Mouse (Mus musculus) CH12.LX (cell line): ENCODE measurements around the gene Stk32c. TPM values are rescaled to one million over a fixed set of nuclear protein-coding genes. Genes with fewer than 3 reads are reported as not detected.

Experiments
- DNase-seq: peaks from one replicate; pipeline ENCODE4 v3.0.0-alpha.2; 2013; ENCODE audit errors: extremely low read depth
- H3K27ac ChIP-seq: 2 replicates; pipeline ENCODE4 v1.5.1; 2012; ENCODE audit warnings: low read depth, mild to moderate bottlenecking, control low read depth, moderate library complexity; ENCODE audit not compliant: insufficient read depth
- H3K27me3 ChIP-seq: replicated peaks from 2 replicates; pipeline ENCODE3; 2012; ENCODE audit warnings: inconsistent platforms
- H3K36me3 ChIP-seq, 2 experiments: replicated peaks in 1 of 2; 2 replicates each; pipeline versions ENCODE3 to v1.6.1; 2012; ENCODE audit warnings: inconsistent platforms in 1 of 2, low read length in 1 of 2, mild to moderate bottlenecking in 1 of 2, mixed read lengths in 1 of 2, moderate library complexity in 1 of 2; ENCODE audit not compliant: control insufficient read depth in 1 of 2, insufficient read depth in 1 of 2
- H3K4me1 ChIP-seq, 2 experiments: 2 replicates each; pipeline ENCODE4 v1.6.1; 2012; ENCODE audit warnings: inconsistent platforms in 1 of 2, moderate library complexity in 1 of 2; ENCODE audit not compliant: insufficient read depth in 2 of 2, control insufficient read depth in 1 of 2
- H3K4me2 ChIP-seq: 2 replicates; pipeline ENCODE4 v1.6.1; 2012; ENCODE audit warnings: low read depth, mild to moderate bottlenecking, control low read depth; ENCODE audit not compliant: poor library complexity, insufficient read depth, severe bottlenecking
- H3K4me3 ChIP-seq, 3 experiments: fragments of 150-350 bp in 1 of 3; sonication (generic) in 1 of 3; replicated peaks in 1 of 3; 2 replicates each; pipeline versions ENCODE3 to v1.5.1; 2011 to 2012; ENCODE audit warnings: low read depth in 2 of 3, low read length in 2 of 3, mild to moderate bottlenecking in 2 of 3, moderate library complexity in 2 of 3, control low read depth in 1 of 3, improper control_type of control experiment in 1 of 3, inconsistent platforms in 1 of 3, mixed read lengths in 1 of 3; ENCODE audit not compliant: poor library complexity in 1 of 3
- H3K79me2 ChIP-seq: replicated peaks from 2 replicates; pipeline ENCODE4 v1.6.1; 2012; ENCODE audit warnings: mild to moderate bottlenecking, moderate library complexity; ENCODE audit not compliant: control insufficient read depth, poor library complexity, insufficient read depth, severe bottlenecking; ENCODE audit errors: extremely low read depth
- H3K9ac ChIP-seq: 2 replicates; pipeline ENCODE4 v1.6.1; 2012; ENCODE audit warnings: low read depth, mild to moderate bottlenecking, control low read depth, moderate library complexity; ENCODE audit not compliant: insufficient read depth
- H3K9me3 ChIP-seq: replicated peaks from 2 replicates; pipeline ENCODE3; 2012; ENCODE audit warnings: low read length, inconsistent platforms, mixed read lengths
- CTCF ChIP-seq, 2 experiments: IDR thresholded peaks in 1 of 2; conservative IDR thresholded peaks in 1 of 2; 2 replicates each; pipeline ENCODE4 v1.5.1; 2011 to 2012; ENCODE audit warnings: low read depth in 2 of 2, low read length in 2 of 2, improper control_type of control experiment in 1 of 2, inconsistent platforms in 1 of 2, mild to moderate bottlenecking in 1 of 2, moderate library complexity in 1 of 2
- GABPA ChIP-seq: IDR thresholded peaks from 2 replicates; pipeline ENCODE4 v1.6.1; 2012; ENCODE audit warnings: low read depth, low read length, improper control_type of control experiment, inconsistent platforms; ENCODE audit not compliant: insufficient replicate concordance
- IRF4 ChIP-seq: IDR thresholded peaks from 2 replicates; pipeline ENCODE4 v1.6.1; 2014; ENCODE audit warnings: low read depth, mild to moderate bottlenecking, inconsistent platforms, low read length, improper control_type of control experiment
- JUND ChIP-seq: conservative IDR thresholded peaks from 2 replicates; pipeline ENCODE4 v1.6.1; 2011; ENCODE audit warnings: low read depth, low read length, improper control_type of control experiment
- KAT2A ChIP-seq: IDR thresholded peaks from 2 replicates; pipeline ENCODE4 v1.6.1; 2012; ENCODE audit warnings: low read length, improper control_type of control experiment, inconsistent platforms; ENCODE audit not compliant: insufficient replicate concordance
- MEF2A ChIP-seq: IDR thresholded peaks from 2 replicates; pipeline ENCODE4 v1.6.1; 2014; ENCODE audit warnings: low read depth, mild to moderate bottlenecking, inconsistent platforms, low read length, improper control_type of control experiment, borderline replicate concordance
- MXI1 ChIP-seq: IDR thresholded peaks from 2 replicates; pipeline ENCODE4 v1.6.1; 2011; ENCODE audit warnings: mild to moderate bottlenecking, low read depth, low read length, improper control_type of control experiment
- NELFE ChIP-seq: IDR thresholded peaks from 2 replicates; pipeline ENCODE4 v1.6.1; 2011; ENCODE audit warnings: low read depth, low read length, improper control_type of control experiment
- PAX5 ChIP-seq: IDR thresholded peaks from 2 replicates; pipeline ENCODE4 v1.6.1; 2012; ENCODE audit warnings: low read length, inconsistent platforms, mixed read lengths
- POLR2A ChIP-seq: IDR thresholded peaks from 2 replicates; pipeline ENCODE4 v1.6.1; 2011; ENCODE audit warnings: low read depth, mild to moderate bottlenecking, improper control_type of control experiment, low read length
- RAD21 ChIP-seq: IDR thresholded peaks from 2 replicates; pipeline ENCODE4 v1.6.1; 2011; ENCODE audit warnings: low read depth, mild to moderate bottlenecking, low read length, improper control_type of control experiment, moderate library complexity
- SIN3A ChIP-seq: IDR thresholded peaks from 2 replicates; pipeline ENCODE4 v1.6.1; 2012; ENCODE audit warnings: low read length, improper control_type of control experiment, inconsistent platforms
- SMC3 ChIP-seq: IDR thresholded peaks from 2 replicates; pipeline ENCODE4 v1.6.1; 2011; ENCODE audit warnings: low read depth, low read length, improper control_type of control experiment
- TBP ChIP-seq: conservative IDR thresholded peaks from 2 replicates; pipeline ENCODE4 v1.6.1; 2011; ENCODE audit warnings: low read depth, low read length, improper control_type of control experiment
- USF2 ChIP-seq: conservative IDR thresholded peaks from 2 replicates; pipeline ENCODE4 v1.6.1; 2011; ENCODE audit warnings: low read depth, low read length, improper control_type of control experiment
- ZKSCAN1 ChIP-seq: IDR thresholded peaks from 2 replicates; pipeline ENCODE4 v1.6.1; 2012; ENCODE audit warnings: low read depth, inconsistent platforms, low read length, improper control_type of control experiment, borderline replicate concordance
- ZMIZ1 ChIP-seq: IDR thresholded peaks from 2 replicates; pipeline ENCODE4 v1.6.1; 2012; ENCODE audit warnings: low read depth, mild to moderate bottlenecking, inconsistent platforms, low read length, improper control_type of control experiment
- dilution Hi-C: fragments of 300-500 bp; cut with MboI; formaldehyde crosslinking; loops from 2 replicates; pipeline ENCODE4 v1.14.3; 2020; ENCODE audit warnings: low sequenced_read_pairs; ENCODE audit not compliant: extremely low pct_unique_long_range_greater_than_20kb, extremely low pct_ligation_motif_present
- in situ Hi-C: fragments of 300-500 bp; cut with MboI; formaldehyde crosslinking; loops from 3 replicates; pipeline ENCODE4 v1.14.3; 2019; ENCODE audit warnings: low sequenced_read_pairs, low pct_ligation_motif_present, low pct_unique_long_range_greater_than_20kb, mixed read lengths
- polyA plus RNA-seq: library from polyadenylated mRNA; unstranded; fragments of >175 nt; gene quantifications from 2 replicates; pipeline ENCODE4 v1.2.1, GENCODE M21; 2012; ENCODE audit warnings: low read depth; ENCODE audit not compliant: insufficient read length
- total RNA-seq, 2 experiments: library from RNA; depleted of rRNA; stranded (reverse); fragments of 300-350 nt in 1 of 2; fragments of >200 nt in 1 of 2; gene quantifications; 2 replicates each; pipeline ENCODE4 v1.2.3; 2012 to 2014

Gene Stk32c
- total and polyA plus RNA-seq, 3 experiments, result not detected

- H3K4me1 ChIP-seq, result no peaks in the 10 kb centered on the region
Observed at GRCm38 (mm10) chr7:139147360-139147759, 65.7 kb downstream of the Stk32c start.

GRCm38 (mm10) chr7:139145891-139146290 lies 67.2 kb downstream of the Stk32c start:
- no peak for TF ChIP-seq ZMIZ1
- H3K27me3 ChIP-seq, result peaks cover 91% of the 10 kb centered on the region
- H3K9me3 ChIP-seq, result no peaks in the 10 kb centered on the region
- no peak overlapping the region for H3K4me2 ChIP-seq
- H3K9ac ChIP-seq, result no peak overlapping the region
- no peak overlapping the region for H3K4me3 ChIP-seq
- H3K27ac ChIP-seq, result no peak overlapping the region
- no peaks in the 10 kb centered on the region for H3K79me2 ChIP-seq
- H3K36me3 ChIP-seq, result no peaks in the 10 kb centered on the region
- no peaks in the 10 kb centered on the region for H3K4me1 ChIP-seq
- no peak for DNase-seq
- in situ Hi-C loops, result no loop called here
- dilution Hi-C loops, result no loop called here

More at GRCm38 (mm10) chr7:139147360-139147759, 65.7 kb downstream of the Stk32c start:
- peaks cover 90% of the 10 kb centered on the region for H3K27me3 ChIP-seq
- H3K9me3 ChIP-seq, result no peaks in the 10 kb centered on the region
- no peak overlapping the region for H3K4me2 ChIP-seq
- no peaks in the 10 kb centered on the region for H3K36me3 ChIP-seq
- H3K9ac ChIP-seq, result no peak overlapping the region
- DNase-seq, result no peak
- in situ Hi-C loops (no loop called here), dilution Hi-C loops (no loop called here)
- H3K4me3 ChIP-seq, result no peak overlapping the region
- H3K27ac ChIP-seq, result no peak overlapping the region
- no peaks in the 10 kb centered on the region for H3K79me2 ChIP-seq
- no peak for TF ChIP-seq IRF4
- no peak for TF ChIP-seq MXI1
- TF ChIP-seq JUND, result no peak
- TF ChIP-seq RAD21, result no peak
- no peak for TF ChIP-seq ZKSCAN1
- no peak for TF ChIP-seq SIN3A
- TF ChIP-seq GABPA, result no peak
- TF ChIP-seq NELFE, result no peak
- no peak for TF ChIP-seq USF2
- no peak for TF ChIP-seq POLR2A
- no peak for TF ChIP-seq SMC3
- TF ChIP-seq PAX5, result no peak
- TF ChIP-seq CTCF (conservative IDR thresholded peaks at IDR 0.05 in 1 of 2, IDR thresholded peaks at IDR 0.05 in 1 of 2; ENCODE audit: low read depth in 2 of 2, low read length in 2 of 2), result no peak
- TF ChIP-seq KAT2A, result no peak
- no peak for TF ChIP-seq TBP
- TF ChIP-seq MEF2A, result no peak

- no peak for DNase-seq
- Histone ChIP-seq H3K27me3 (peaks cover 86% of the 10 kb centered on the region), H3K36me3 (no peaks in the 10 kb centered on the region), H3K4me2 (no peak overlapping the region), H3K4me3 (no peak overlapping the region), H3K79me2 (no peaks in the 10 kb centered on the region), H3K4me1 (no peaks in the 10 kb centered on the region), H3K9me3 (no peaks in the 10 kb centered on the region), H3K27ac (no peak overlapping the region), H3K9ac (no peak overlapping the region)
- TF ChIP-seq GABPA, result no peak
- dilution Hi-C loops (no loop called here), in situ Hi-C loops (no loop called here)
Observed at GRCm38 (mm10) chr7:139143785-139144184, 69.3 kb downstream of the Stk32c start.
